Mouse (Mus musculus): ENCODE results near the gene Gm128. TPM values are rescaled to one million over a fixed set of nuclear protein-coding genes. Genes with fewer than 3 reads are reported as not detected.

The Gm128 gene
- polyA plus RNA-seq, 1 experiment from 2014 or later, result 0.19 TPM

DNA sequence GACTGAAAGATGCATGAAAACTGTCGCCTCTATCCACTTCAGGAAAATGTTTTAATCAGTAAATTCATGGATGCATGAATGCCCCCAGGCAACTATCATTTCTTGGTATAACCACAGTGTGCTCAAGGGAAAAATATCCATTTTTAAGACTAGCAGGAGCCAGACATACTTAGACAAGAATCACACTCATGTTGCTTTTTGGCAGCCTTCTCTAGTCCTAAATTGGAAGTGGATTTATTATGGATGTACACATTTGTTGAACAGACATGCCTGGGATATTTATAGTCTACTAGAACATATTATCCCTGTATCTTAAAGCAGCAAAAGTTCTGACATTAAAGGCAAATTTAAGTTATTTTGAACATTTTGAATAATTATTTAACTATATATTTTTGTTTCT, 23.3 kb upstream of the Gm128 start:
- ATAC-seq (replicated peaks), result no peak
- 76% methylated on average over 1 of the region's 1 CpGs for WGBS
- peaks cover 51% of the 10 kb centered on the region for H3K36me3 ChIP-seq (replicated peaks)
- no peak overlapping the region for H3K4me3 ChIP-seq
- no peak overlapping the region for H3K27ac ChIP-seq
- H3K9me3 ChIP-seq, result no peaks in the 10 kb centered on the region
- no peak overlapping the region for H3K4me2 ChIP-seq
- H3K4me1 ChIP-seq, result no peaks in the 10 kb centered on the region
- no peak overlapping the region for H3K9ac ChIP-seq
- no peaks in the 10 kb centered on the region for H3K27me3 ChIP-seq (replicated peaks)

DNA sequence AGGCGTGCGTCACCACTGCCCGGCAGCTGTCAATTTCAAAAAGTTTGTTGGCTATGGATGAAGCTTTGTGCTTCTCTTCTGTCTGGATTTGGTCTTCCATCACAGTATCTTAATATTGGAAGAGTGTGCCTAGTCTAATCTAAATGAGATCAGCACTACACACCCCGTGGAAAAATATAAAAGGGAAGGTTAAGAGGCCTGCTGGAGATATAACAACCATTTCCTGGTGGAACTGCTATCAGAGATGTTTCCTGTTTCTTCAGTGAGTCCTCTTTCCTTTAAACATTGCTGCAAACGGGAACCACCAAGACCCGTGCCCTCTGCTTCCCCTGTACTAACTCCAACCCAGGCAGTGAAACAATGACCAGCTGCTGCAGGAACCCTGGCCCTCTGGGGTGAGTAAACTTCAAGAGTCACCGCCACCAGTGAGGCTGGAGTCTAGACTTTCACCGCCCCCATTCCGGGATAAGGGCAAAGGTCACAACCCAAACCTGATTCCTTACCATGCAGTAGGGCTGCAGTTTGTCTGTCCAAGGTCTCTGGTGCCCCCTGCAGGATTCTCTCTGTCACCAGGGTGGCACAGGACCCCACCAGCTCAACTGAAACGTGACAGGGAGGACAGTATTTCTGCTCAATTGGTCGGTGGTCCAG, 21.8 kb upstream of the Gm128 start:
- no peak overlapping the region for H3K4me3 ChIP-seq
- no peak overlapping the region for H3K27ac ChIP-seq
- no peaks in the 10 kb centered on the region for H3K9me3 ChIP-seq
- 53% methylated on average over 11 of the region's 11 CpGs for WGBS
- H3K9ac ChIP-seq, result no peak overlapping the region
- H3K4me1 ChIP-seq, result no peaks in the 10 kb centered on the region
- ATAC-seq (replicated peaks), result no peak
- H3K36me3 ChIP-seq (replicated peaks), result peaks cover 60% of the 10 kb centered on the region
- no peaks in the 10 kb centered on the region for H3K27me3 ChIP-seq (replicated peaks)
- no peak overlapping the region for H3K4me2 ChIP-seq

DNA sequence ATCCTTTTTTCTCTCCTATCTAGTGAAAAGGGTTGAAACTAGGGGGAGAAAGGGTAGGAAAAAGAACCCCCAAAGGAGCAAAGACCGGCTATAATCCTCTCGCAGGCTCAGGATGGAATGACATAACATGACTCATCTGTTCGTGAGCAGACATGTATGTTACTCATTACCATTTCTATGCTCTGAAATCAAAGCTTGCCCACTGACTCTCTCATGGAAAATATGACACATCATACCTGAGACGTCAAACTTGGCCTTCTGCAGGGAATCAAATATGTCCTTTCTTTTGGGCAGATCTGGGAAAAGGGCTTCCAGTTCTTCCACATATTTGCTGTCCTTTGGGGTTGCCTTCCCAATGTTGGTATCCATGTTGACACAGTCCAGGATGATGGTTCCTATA, 20.6 kb upstream of the Gm128 start:
- Histone ChIP-seq H3K36me3 (replicated peaks) (peaks cover 64% of the 10 kb centered on the region), H3K4me1 (no peaks in the 10 kb centered on the region), H3K4me2 (no peak overlapping the region), H3K4me3 (no peak overlapping the region), H3K9me3 (no peaks in the 10 kb centered on the region), H3K9ac (no peak overlapping the region), H3K27me3 (replicated peaks) (no peaks in the 10 kb centered on the region), H3K27ac (no peak overlapping the region)
- 94% methylated on average over 4 of the region's 4 CpGs for WGBS
- ATAC-seq (replicated peaks), result no peak

DNA sequence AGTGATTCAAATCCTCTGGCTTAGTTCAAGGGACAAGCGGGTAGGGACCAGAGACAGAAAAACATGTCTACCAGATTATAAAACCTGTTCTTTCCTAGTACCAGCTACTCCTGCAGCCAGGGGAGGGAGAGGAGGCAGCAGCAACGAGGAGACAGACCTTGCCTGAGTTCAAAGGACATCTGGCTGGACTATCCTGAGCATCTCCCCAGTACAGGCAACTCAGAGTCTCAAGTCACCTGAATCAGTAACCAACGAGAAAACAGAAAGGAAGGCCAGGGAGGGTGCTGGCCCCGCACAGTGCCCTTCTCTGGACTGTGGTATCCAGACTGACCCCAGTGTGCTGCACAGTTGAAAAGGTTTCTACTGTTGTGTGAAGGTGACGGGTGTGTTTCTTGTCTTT, 15.5 kb upstream of the Gm128 start:
- no peak for ATAC-seq (replicated peaks)
- WGBS, result 83% methylated on average over 5 of the region's 5 CpGs
- Histone ChIP-seq H3K27me3 (replicated peaks) (no peaks in the 10 kb centered on the region), H3K27ac (no peak overlapping the region), H3K9ac (no peak overlapping the region), H3K4me2 (no peak overlapping the region), H3K4me3 (no peak overlapping the region), H3K4me1 (no peaks in the 10 kb centered on the region), H3K9me3 (no peaks in the 10 kb centered on the region), H3K36me3 (replicated peaks) (peaks cover 68% of the 10 kb centered on the region)

DNA sequence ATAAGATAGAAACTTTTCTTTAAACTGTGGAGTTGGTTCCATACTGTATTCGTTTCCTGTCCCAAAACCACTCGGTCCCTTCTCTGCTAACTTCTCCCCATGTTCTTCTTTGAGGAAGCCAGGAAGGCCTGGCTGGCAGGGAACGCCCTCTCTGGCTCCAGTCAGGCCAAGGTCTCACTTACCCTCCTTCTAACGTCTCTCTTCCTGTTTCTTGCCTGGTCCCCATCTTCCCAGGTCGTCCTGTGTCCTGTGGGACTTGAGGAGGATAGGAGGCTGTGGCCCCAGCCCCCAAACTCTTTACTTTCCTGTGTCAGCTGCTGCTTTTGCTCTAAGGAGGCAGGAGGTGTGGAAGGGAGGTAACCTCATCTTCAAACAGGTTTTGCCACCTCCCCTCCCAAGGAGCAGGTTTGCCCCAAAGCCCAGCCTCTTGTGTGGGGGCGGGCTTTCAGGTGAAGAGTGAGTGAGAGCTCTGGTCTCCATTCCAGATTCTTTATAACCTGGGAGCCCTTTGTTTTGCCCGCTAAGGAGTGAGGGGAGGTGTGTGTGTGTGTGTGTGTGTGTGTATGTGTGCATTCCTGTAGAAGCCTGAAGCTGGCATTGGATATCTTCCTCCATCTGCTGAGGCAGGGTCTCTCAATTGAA, 9.5 kb upstream of the Gm128 start, which contains the start of gene Bnipl:
Gene Bnipl, minus strand, starts transcription at position 411 of the 642 bp plus-strand sequence.
- H3K4me1 ChIP-seq, result no peaks in the 10 kb centered on the region
- WGBS, result 66% methylated on average over 7 of the region's 7 CpGs
- H3K27ac ChIP-seq, result no peak within 1 kb of the TSS
- no peak within 1 kb of the TSS for H3K4me2 ChIP-seq
- H3K27me3 ChIP-seq (replicated peaks), result no peaks in the 10 kb centered on the region
- no peak within 1 kb of the TSS for H3K4me3 ChIP-seq
- H3K9me3 ChIP-seq, result no peaks in the 10 kb centered on the region
- no peak for ATAC-seq (replicated peaks)
- H3K9ac ChIP-seq, result no peak within 1 kb of the TSS
- peaks cover 20% of the 10 kb centered on the region; the same call in 1 of the 2 replicates for H3K36me3 ChIP-seq (replicated peaks)

DNA sequence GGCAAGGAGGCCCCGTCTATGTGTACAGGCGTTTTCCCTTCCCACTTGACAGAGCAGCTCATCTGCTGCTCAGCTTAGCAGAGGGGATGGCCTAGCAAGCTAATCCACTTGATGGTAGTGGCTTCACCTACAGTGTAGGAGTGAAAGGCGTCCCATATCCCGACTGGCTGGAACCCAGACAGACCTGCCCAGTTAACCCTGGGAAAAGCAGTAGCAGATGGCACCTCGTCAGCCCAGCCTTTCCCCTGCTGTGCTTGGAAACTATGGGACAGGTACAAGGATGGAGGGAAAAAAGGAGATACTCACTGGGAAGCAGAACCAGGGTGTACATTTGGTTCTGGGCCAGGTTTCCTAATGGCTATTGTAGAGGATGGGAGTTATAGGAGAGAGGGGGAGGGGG, 9.0 kb upstream of the Gm128 start:
- no peak for ATAC-seq (replicated peaks)
- no peaks in the 10 kb centered on the region for H3K4me1 ChIP-seq
- no peaks in the 10 kb centered on the region for H3K9me3 ChIP-seq
- no peak overlapping the region for H3K27ac ChIP-seq
- H3K27me3 ChIP-seq (replicated peaks), result no peaks in the 10 kb centered on the region
- peaks cover 18% of the 10 kb centered on the region; the same call in 1 of the 2 replicates for H3K36me3 ChIP-seq (replicated peaks)
- no peak overlapping the region for H3K4me3 ChIP-seq
- H3K9ac ChIP-seq, result no peak overlapping the region
- no peak overlapping the region for H3K4me2 ChIP-seq
- WGBS, result 85% methylated on average over 5 of the region's 5 CpGs

DNA sequence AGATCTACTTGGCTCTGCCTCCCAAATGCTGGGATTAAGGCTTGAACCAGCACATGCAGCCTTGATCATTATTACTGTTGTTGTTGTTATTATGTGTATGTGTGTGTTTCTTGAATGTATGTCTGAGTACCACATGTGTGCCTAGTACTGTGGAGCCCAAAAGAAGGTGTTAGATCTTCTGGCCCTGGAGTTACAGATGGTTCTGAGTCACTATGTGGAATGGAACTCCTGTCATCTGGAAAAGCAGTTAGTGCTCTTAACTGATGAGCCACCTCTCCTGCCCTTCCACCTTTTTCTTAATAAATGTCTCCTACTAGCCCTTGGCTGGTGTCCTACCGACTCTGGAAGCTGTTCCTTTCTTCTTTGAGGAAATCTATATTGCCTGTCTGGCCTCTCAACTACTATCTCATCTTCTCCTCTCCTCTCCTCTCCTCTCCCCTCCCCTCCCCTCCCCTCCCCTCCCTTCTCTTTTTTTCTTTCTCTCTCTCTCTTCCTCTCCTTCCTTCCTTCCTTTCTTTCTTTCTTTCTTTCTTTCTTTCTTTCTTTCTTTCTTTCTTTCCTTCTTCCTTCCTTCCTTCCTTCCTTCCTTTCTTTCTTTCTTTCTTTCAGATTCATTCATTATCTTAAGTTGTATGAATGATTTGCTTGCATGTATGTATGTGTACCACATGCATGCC, 6.4 kb upstream of the Gm128 start:
- Histone ChIP-seq H3K27ac (no peak overlapping the region), H3K4me2 (no peak overlapping the region), H3K9me3 (no peaks in the 10 kb centered on the region), H3K36me3 (replicated peaks) (peaks cover 6% of the 10 kb centered on the region; the same call in 1 of the 2 replicates), H3K4me1 (no peaks in the 10 kb centered on the region), H3K4me3 (no peak overlapping the region), H3K27me3 (replicated peaks) (no peaks in the 10 kb centered on the region), H3K9ac (no peak overlapping the region)
- ATAC-seq (replicated peaks), result no peak
- 87% methylated on average over 1 of the region's 1 CpGs for WGBS

DNA sequence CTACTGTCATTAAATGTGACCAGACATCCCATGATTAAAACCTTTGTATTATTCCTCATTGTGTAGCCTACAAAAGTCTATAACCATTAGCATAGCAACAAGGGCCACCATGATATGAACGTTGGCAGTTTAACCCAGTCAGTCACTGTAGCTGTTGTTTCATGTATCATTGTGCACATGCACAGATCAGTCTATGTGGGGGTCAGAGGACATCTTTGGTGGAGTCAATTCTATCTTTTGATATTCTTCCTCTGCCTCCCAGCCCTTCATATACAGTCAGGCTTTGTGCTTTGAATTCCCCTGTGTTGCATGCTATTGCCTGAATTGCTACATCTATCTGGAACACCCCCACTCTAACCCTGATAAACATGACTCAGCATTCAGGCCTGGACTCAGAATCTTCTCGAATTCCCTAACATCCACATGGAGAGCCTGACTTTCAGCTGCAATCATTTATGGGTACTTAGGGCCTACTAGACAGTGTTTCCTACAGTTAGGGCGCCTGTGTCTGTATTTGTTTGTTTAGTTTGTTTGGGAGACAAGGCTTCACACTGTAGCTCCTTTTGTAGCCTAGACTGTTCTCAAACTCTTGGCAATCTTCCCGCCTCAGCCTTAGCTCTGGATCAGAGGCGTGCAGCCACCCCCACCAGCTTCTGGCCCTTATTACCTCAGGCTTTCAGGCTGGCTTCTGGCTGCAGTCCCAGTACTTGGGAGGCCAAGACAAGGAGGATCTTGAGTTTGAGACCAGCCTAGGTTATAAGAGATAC, 5.2 kb upstream of the Gm128 start:
- no peaks in the 10 kb centered on the region for H3K27me3 ChIP-seq (replicated peaks)
- H3K4me3 ChIP-seq, result no peak overlapping the region
- H3K4me2 ChIP-seq, result no peak overlapping the region
- 83% methylated on average over 5 of the region's 5 CpGs for WGBS
- H3K9ac ChIP-seq, result no peak overlapping the region
- no peaks in the 10 kb centered on the region for H3K9me3 ChIP-seq
- 0 out of 2 replicates have a peak, but pooled peaks cover 6% of the 10 kb centered on the region for H3K36me3 ChIP-seq (replicated peaks)
- H3K4me1 ChIP-seq, result no peaks in the 10 kb centered on the region
- no peak overlapping the region for H3K27ac ChIP-seq
- ATAC-seq (replicated peaks), result no peak

DNA sequence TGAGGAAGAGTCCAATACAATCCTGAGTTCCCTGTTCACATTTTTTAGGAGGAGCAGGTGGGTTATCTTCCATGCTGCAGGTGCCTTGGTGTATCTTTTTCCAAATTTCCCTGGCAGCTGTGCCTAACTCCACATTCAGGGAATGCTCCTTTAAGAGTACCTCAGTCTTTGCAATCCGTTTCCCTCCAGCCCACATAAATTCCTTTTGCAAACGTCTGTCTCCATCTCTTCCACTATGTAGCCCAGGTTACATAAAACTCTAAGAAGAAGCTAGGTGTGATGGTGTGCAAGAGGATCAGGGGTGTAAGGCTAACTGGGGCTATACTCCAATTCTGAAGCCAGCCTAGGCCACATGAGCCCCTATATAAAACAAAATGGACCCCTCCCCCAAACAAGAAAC, 1.7 kb upstream of the Gm128 start:
- 87% methylated on average over 2 of the region's 2 CpGs for WGBS
- Histone ChIP-seq H3K27me3 (replicated peaks) (no peaks in the 10 kb centered on the region), H3K9me3 (no peaks in the 10 kb centered on the region), H3K27ac (no peak overlapping the region), H3K4me3 (no peak overlapping the region), H3K9ac (no peak overlapping the region), H3K36me3 (replicated peaks) (peaks cover 6% of the 10 kb centered on the region; the same call in 1 of the 2 replicates), H3K4me2 (no peak overlapping the region), H3K4me1 (no peaks in the 10 kb centered on the region)
- ATAC-seq (replicated peaks), result no peak

DNA sequence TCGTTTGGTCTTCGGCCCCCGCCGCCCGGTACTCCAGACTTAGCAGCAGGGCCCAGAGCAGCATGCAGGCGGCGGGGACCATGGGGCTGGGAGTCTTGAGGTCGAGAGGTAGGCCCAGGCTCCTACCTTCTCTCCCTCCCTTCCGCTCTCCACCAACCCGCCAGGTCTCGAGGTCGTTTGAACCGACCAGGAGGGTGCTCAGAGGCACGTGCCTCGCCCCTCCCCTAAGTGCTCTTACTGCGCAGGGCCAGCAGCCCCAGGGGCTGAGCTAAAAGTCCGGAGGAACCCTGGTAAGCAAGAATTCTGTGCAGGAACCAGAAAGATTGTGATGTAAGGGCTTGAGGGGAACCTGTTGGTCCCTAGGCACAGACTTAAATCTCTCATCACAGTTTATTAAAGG, 498 bp downstream of the Gm128 start:
- no peaks in the 10 kb centered on the region for H3K4me1 ChIP-seq
- H3K9me3 ChIP-seq, result no peaks in the 10 kb centered on the region
- ATAC-seq (replicated peaks), result no peak
- no peak overlapping the region for H3K4me2 ChIP-seq
- WGBS, result 45% methylated on average over 17 of the region's 17 CpGs
- H3K9ac ChIP-seq, result no peak overlapping the region
- H3K36me3 ChIP-seq (replicated peaks), result peaks cover 16% of the 10 kb centered on the region
- H3K27ac ChIP-seq, result no peak overlapping the region
- no peaks in the 10 kb centered on the region for H3K27me3 ChIP-seq (replicated peaks)
- H3K4me3 ChIP-seq, result no peak overlapping the region

DNA sequence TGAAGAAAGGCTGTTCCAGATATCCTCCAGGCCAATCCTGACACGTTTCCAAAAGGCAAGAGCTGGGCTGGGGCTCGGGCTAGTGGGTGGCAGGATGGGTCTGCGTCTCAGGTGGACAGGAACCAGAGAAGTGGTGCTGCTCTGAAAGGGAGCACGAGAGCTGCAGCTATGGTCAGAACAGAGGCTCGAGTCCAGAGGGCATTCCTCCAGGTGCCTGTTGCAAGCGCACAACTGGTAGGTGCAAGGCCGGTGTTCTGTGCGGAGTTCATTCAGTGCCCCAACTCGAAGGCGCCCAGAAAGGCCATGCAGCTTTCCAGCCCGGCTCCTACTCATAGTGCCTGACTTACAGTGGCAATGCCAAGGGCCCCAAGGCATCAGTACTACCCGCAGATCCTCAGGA, 1.4 kb downstream of the Gm128 start:
- peaks cover 20% of the 10 kb centered on the region for H3K36me3 ChIP-seq (replicated peaks)
- ATAC-seq (replicated peaks), result no peak
- WGBS, result 88% methylated on average over 12 of the region's 12 CpGs

DNA sequence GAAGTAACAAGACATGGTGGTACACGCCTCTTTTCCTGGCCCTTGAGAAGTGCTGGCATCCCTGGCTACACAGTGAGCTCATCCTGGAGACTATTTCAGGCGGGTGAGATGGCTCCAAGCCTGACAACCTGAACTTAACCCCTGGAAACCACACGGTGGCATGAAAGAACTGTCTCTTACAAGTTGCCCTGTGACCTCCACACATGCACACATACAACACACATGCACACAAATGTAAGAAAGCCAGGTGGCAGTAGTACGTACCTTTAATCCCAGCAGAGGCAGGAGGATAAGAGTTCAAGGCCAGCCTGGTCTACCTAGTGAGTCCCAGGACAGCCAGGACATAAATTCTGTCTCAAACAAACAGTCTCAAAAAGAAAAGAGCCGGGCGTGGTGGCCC, 2.4 kb downstream of the Gm128 start:
- Histone ChIP-seq H3K9me3 (no peaks in the 10 kb centered on the region), H3K27me3 (replicated peaks) (no peaks in the 10 kb centered on the region), H3K4me3 (no peak overlapping the region), H3K4me2 (no peak overlapping the region), H3K27ac (no peak overlapping the region), H3K36me3 (replicated peaks) (peaks cover 27% of the 10 kb centered on the region), H3K9ac (no peak overlapping the region), H3K4me1 (no peaks in the 10 kb centered on the region)
- 88% methylated on average over 6 of the region's 6 CpGs for WGBS
- ATAC-seq (replicated peaks), result no peak

More for the DNA sequence above, 1.4 kb downstream of the Gm128 start:
- H3K4me3 ChIP-seq, result no peak overlapping the region
- no peak overlapping the region for H3K9ac ChIP-seq
- H3K4me2 ChIP-seq, result no peak overlapping the region
- no peak overlapping the region for H3K27ac ChIP-seq
- no peaks in the 10 kb centered on the region for H3K9me3 ChIP-seq
- H3K27me3 ChIP-seq (replicated peaks), result no peaks in the 10 kb centered on the region
- no peaks in the 10 kb centered on the region for H3K4me1 ChIP-seq
